Mouse (Mus musculus): ENCODE measurements around the gene Myh3.

DNA sequence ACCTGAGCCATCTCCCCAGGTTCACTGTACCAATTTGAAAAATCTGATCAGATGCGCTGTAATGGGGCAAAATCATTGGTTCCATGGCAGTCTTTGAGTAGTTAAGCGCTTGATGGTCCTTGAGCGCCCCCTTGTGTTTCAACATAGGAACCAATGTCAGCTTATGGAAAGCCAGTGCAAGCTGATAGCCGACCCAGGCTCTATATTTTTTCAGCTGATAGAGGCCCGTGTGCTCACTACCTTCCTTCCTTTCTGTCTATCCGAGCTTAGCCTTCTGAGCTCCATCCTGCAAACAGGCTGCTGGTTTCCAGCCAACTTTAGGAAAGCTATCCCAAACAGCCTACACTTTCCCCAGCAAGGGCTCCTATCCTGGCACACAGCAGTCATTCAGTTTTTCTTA lies 7.4 kb downstream of the Myh3 start:
- TF ChIP-seq CTCF (IDR thresholded peaks at IDR 0.05; ENCODE audit: extremely low read depth, insufficient read depth, low read length) (peak; percentile 73), POLR2A (IDR thresholded peaks at IDR 0.05; ENCODE audit: extremely low read depth, insufficient read depth, low read length) (no peak)
